Mouse (Mus musculus) left cerebral cortex, postnatal 25 days (tissue): Measurements from ENCODE around the gene Psme2b. TPM values are rescaled to one million over a fixed set of nuclear protein-coding genes. Genes with fewer than 3 reads are reported as not detected.
"Not testable (repeated sequence)": the region's sequence is repeated elsewhere in the genome, so short reads cannot be mapped to it uniquely, and the experiment has no call there.

ENCODE experiments used
- DNase-seq, 2 experiments: peaks; one replicate each; pipeline ENCODE4 v3.0.0; 2022; ENCODE audit warnings: low spot score in 2 of 2, mixed read lengths in 1 of 2
- intact Hi-C: fragments of 180-260 bp; cut with DNase I; formaldehyde crosslinking; loops from one replicate; pipeline ENCODE4 v1.15.1; 2025
- total RNA-seq, 2 experiments: library from RNA; stranded (reverse); gene quantifications; 2 replicates each; pipeline ENCODE4 v1.2.3; 2021

Gene Psme2b
- total RNA-seq, result under 1 TPM; 0.48 to 0.69 TPM

GRCm38 (mm10) chr11:48946090-48946489, at the start of gene Psme2b:
Gene Psme2b, minus strand, starts transcription at chr11:48946190.
- DNase-seq, intact Hi-C loops: not testable (repeated sequence)

GRCm38 (mm10) chr11:48994018-48994417, 48.0 kb upstream of the Psme2b start, which contains the start of gene Tgtp1:
Gene Tgtp1, minus strand, starts transcription at chr11:48994172.
- DNase-seq, intact Hi-C loops: not testable (repeated sequence)

- DNase-seq, intact Hi-C loops: not testable (repeated sequence)
These were observed 47.3 kb upstream of the Psme2b start for GRCm38 (mm10) chr11:48993296-48993695.

GRCm38 (mm10) chr11:48991740-48992520, 45.9 kb upstream of the Psme2b start, which contains the start of gene Gm12185:
Gene Gm12185, minus strand, starts transcription at chr11:48992226.
- DNase-seq, intact Hi-C loops: not testable (repeated sequence)

- DNase-seq, intact Hi-C loops: not testable (repeated sequence)
These were observed 44.0 kb upstream of the Psme2b start for GRCm38 (mm10) chr11:48989981-48990380.

GRCm38 (mm10) chr11:48988219-48988618, 42.2 kb upstream of the Psme2b start:
- DNase-seq, intact Hi-C loops: not testable (repeated sequence)

GRCm38 (mm10) chr11:48982848-48983247, 36.9 kb upstream of the Psme2b start:
- intact Hi-C loops, result not testable (repeated sequence)

GRCm38 (mm10) chr11:48980052-48980451, 34.1 kb upstream of the Psme2b start:
- intact Hi-C loops, DNase-seq: not testable (repeated sequence)

More at GRCm38 (mm10) chr11:48982848-48983247, 36.9 kb upstream of the Psme2b start:
- not testable (repeated sequence) for DNase-seq

- intact Hi-C loops, DNase-seq: not testable (repeated sequence)
These were observed 33.3 kb upstream of the Psme2b start, which contains the start of gene 9930111J21Rik1 for GRCm38 (mm10) chr11:48979251-48979650. Gene 9930111J21Rik1, minus strand, starts transcription at chr11:48979398.

GRCm38 (mm10) chr11:48978240-48978939, 32.4 kb upstream of the Psme2b start, which contains the start of gene Olfr56:
Gene Olfr56, plus strand, starts transcription at chr11:48978889.
- intact Hi-C loops, DNase-seq: not testable (repeated sequence)

- DNase-seq, intact Hi-C loops: not testable (repeated sequence)
These were observed 28.7 kb upstream of the Psme2b start for GRCm38 (mm10) chr11:48974686-48975085.

GRCm38 (mm10) chr11:48939286-48939685, 6.7 kb downstream of the Psme2b start:
- DNase-seq, intact Hi-C loops: not testable (repeated sequence)

GRCm38 (mm10) chr11:48935291-48935690, 10.7 kb downstream of the Psme2b start:
- DNase-seq, intact Hi-C loops: not testable (repeated sequence)

- intact Hi-C loops, DNase-seq: not testable (repeated sequence)
These were observed 12.1 kb downstream of the Psme2b start for GRCm38 (mm10) chr11:48933923-48934322.

GRCm38 (mm10) chr11:48933422-48933821, 12.6 kb downstream of the Psme2b start:
- DNase-seq, intact Hi-C loops: not testable (repeated sequence)

GRCm38 (mm10) chr11:48928068-48928467, 17.9 kb downstream of the Psme2b start:
- DNase-seq, intact Hi-C loops: not testable (repeated sequence)

- intact Hi-C loops, result not testable (repeated sequence)
These were observed 19.6 kb downstream of the Psme2b start for GRCm38 (mm10) chr11:48926437-48926836.

GRCm38 (mm10) chr11:48923818-48924217, 22.2 kb downstream of the Psme2b start:
- DNase-seq, intact Hi-C loops: not testable (repeated sequence)

More at GRCm38 (mm10) chr11:48926437-48926836, 19.6 kb downstream of the Psme2b start:
- DNase-seq, result not testable (repeated sequence)

GRCm38 (mm10) chr11:48918380-48918779, 27.6 kb downstream of the Psme2b start:
- intact Hi-C loops, result no loop called here
- DNase-seq, result no peak

GRCm38 (mm10) chr11:48913611-48914010, 32.4 kb downstream of the Psme2b start:
- intact Hi-C loops, result no loop called here
- no peak for DNase-seq
